Mouse (Mus musculus) heart, embryonic 14.5 days (tissue): Measurements from ENCODE around the gene Cd164l2. TPM values are rescaled to one million over a fixed set of nuclear protein-coding genes. Genes with fewer than 3 reads are reported as not detected.

Experiments used
- ATAC-seq: fragments of 200-750 bp; cut with Nextera tagmentation; 2 replicates; pipeline ENCODE4 v1.8.0; 2017; ENCODE audit warnings: low read depth, moderate TSS enrichment; ENCODE audit not compliant: insufficient number of reproducible peaks, insufficient read depth, low FRiP score
- H3K27ac ChIP-seq, 2 experiments: fragments of 200-500 bp in 1 of 2; fragments of 300-500 bp in 1 of 2; sonication (generic) in 1 of 2; replicated peaks in 1 of 2; 2 replicates each; pipeline ENCODE4 v1.5.1; 2012 to 2014; ENCODE audit warnings: low read depth in 2 of 2, low read length in 2 of 2, control low read depth in 1 of 2, mild to moderate bottlenecking in 1 of 2, mixed read lengths in 1 of 2; ENCODE audit not compliant: control insufficient read depth in 1 of 2, insufficient read depth in 1 of 2
- H3K27me3 ChIP-seq: fragments of 300-500 bp; sonication (generic); 2 replicates; pipeline ENCODE4 v1.6.1; 2014; ENCODE audit warnings: mild to moderate bottlenecking, low read length, control low read depth; ENCODE audit not compliant: control insufficient read depth, insufficient read depth
- H3K36me3 ChIP-seq: fragments of 300-500 bp; sonication (generic); 2 replicates; pipeline ENCODE4 v1.6.1; 2014; ENCODE audit warnings: mild to moderate bottlenecking, control low read depth, low read length, mixed read lengths; ENCODE audit not compliant: control insufficient read depth, insufficient read depth
- H3K4me1 ChIP-seq, 2 experiments: fragments of 200-500 bp in 1 of 2; fragments of 300-500 bp in 1 of 2; sonication (generic) in 1 of 2; 2 replicates each; pipeline ENCODE4 v1.6.1; 2012 to 2014; ENCODE audit warnings: low read length in 2 of 2, control low read depth in 1 of 2, mixed read lengths in 1 of 2; ENCODE audit not compliant: control insufficient read depth in 2 of 2, insufficient read depth in 2 of 2
- H3K4me2 ChIP-seq: fragments of 300-500 bp; sonication (generic); 2 replicates; pipeline ENCODE4 v1.6.1; 2014; ENCODE audit warnings: mild to moderate bottlenecking, low read length
- H3K4me3 ChIP-seq, 2 experiments: fragments of 200-500 bp in 1 of 2; fragments of 300-500 bp in 1 of 2; sonication (generic) in 1 of 2; 2 replicates each; pipeline ENCODE4 v1.5.1; 2012 to 2014; ENCODE audit warnings: low read length in 2 of 2, mild to moderate bottlenecking in 2 of 2, control low read depth in 1 of 2, low read depth in 1 of 2, moderate library complexity in 1 of 2; ENCODE audit not compliant: control insufficient read depth in 1 of 2, insufficient read depth in 1 of 2
- H3K9ac ChIP-seq: fragments of 300-500 bp; sonication (generic); 2 replicates; pipeline ENCODE4 v1.6.1; 2014; ENCODE audit warnings: mild to moderate bottlenecking, low read length
- H3K9me3 ChIP-seq: fragments of 300-500 bp; sonication (generic); 2 replicates; pipeline ENCODE4 v1.6.1; 2016; ENCODE audit warnings: low read length, control low read depth; ENCODE audit not compliant: control insufficient read depth
- whole genome bisulfite sequencing: fragments of 180-500 bp; shearing (Covaris S2); extraction: QIAGEN DNeasy Blood & Tissue Kit; methylation state at CpG from one replicate; pipeline ENCODE4 v1.1.7; 2014; 5-methylcytosine and 5-hydroxymethylcytosine counted together
- polyA plus RNA-seq: library from polyadenylated mRNA; unstranded; fragments of >200 nt; fragmentation: Nextera tagmentation; extraction: Ambion mirVana; gene quantifications from 2 replicates; pipeline ENCODE4 v1.2.1, GENCODE M21; 2014

The Cd164l2 gene
- polyA plus RNA-seq, 1 experiment from 2014 or later = 0.82 TPM

DNA sequence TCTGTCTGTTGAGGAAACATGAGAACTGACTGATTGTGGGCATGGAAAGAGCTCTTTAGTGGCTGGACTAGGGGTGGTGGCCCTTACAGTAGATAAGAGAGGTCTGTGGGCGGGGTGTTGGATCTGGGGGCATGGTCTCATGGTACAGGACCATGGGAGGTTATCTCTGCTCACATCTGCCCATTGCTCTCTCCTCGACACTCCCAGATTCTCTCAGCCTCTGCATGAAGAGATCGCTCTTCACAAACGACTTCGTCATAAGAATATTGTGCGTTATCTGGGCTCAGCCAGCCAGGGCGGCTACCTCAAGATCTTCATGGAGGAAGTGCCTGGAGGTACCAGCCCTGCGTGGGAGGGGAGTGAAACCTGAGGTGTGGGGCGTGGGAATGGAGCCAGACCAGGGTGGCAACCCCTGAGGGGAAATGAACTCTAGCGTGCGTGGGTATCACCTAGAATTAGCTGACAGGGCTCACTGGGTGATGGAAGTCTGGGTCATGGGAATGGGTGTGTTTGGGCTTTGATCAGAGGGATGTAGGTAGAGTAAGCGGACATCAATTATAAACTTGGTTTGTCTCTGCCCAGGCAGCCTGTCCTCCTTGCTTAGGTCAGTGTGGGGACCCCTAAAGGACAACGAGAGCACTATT lies 36.0 kb downstream of the Cd164l2 start:
- Histone ChIP-seq H3K9ac (no peak overlapping the region), H3K27ac (no peak overlapping the region), H3K27me3 (peaks cover 78% of the 10 kb centered on the region), H3K4me1 (peaks cover 14 to 19% of the 10 kb centered on the region in 2 experiments), H3K4me3 (no peak overlapping the region), H3K36me3 (no peaks in the 10 kb centered on the region), H3K4me2 (no peak overlapping the region), H3K9me3 (no peaks in the 10 kb centered on the region)
- no peak for ATAC-seq
- WGBS = 55% methylated on average over 13 of the region's 13 CpGs

DNA sequence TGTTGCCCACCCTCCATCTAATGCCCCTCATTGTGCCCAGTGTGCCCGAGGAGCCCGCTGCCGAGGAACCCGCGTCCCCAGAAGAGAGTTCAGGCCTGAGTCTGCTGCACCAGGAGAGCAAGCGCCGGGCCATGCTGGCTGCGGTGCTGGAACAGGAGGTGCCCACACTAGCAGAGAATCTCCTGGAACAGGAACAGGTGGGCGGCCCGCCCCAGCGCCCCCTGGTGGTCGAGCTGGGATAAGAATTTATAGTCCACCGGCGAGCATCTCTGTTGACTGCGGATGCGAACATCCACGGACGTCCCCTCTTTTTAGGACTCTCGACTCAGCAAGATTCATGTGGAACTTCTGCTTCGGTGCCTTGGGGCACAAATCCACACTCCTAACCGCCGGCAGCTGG lies 38.7 kb downstream of the Cd164l2 start:
- Histone ChIP-seq H3K4me2 (peak overlapping the region; percentile 77), H3K9ac (peak overlapping the region; percentile 62), H3K4me1 (peaks cover 11 to 14% of the 10 kb centered on the region in 2 experiments), H3K36me3 (no peaks in the 10 kb centered on the region), H3K27ac (no peak overlapping the region), H3K9me3 (no peaks in the 10 kb centered on the region), H3K27me3 (peaks cover 76% of the 10 kb centered on the region), H3K4me3 (peak overlapping the region; percentile 43 to 44)
- 2% methylated on average over 22 of the region's 22 CpGs for WGBS
- ATAC-seq = no peak

DNA sequence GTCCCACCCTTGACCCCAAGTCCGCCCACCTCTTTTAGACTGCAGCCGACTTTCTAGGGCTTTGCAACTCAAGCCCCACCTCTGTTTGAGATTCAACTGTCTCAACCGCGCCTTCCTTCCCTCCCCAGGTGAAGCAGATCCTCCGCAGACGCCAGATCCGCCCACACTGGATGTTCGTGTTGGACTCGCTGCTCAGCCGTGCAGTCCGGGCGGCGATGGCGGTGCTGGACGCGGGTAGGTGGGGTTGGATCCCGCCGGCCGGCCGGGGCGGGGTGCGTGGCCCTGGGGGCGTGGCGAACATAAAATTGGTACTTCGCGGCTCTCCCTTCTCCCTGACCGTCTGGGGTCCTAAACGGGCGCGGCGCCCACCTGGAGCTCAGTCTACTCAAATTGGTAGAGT lies 39.3 kb downstream of the Cd164l2 start:
- no peaks in the 10 kb centered on the region for H3K36me3 ChIP-seq
- H3K9me3 ChIP-seq = no peaks in the 10 kb centered on the region
- H3K4me2 ChIP-seq = peak overlapping the region; percentile 77
- H3K4me3 ChIP-seq = peak overlapping the region; percentile 43 to 44
- no peak overlapping the region for H3K27ac ChIP-seq
- 2% methylated on average over 31 of the region's 31 CpGs for WGBS
- peaks cover 11 to 14% of the 10 kb centered on the region in 2 experiments for H3K4me1 ChIP-seq
- H3K9ac ChIP-seq = peak overlapping the region; percentile 62
- no peak for ATAC-seq
- peaks cover 76% of the 10 kb centered on the region for H3K27me3 ChIP-seq

DNA sequence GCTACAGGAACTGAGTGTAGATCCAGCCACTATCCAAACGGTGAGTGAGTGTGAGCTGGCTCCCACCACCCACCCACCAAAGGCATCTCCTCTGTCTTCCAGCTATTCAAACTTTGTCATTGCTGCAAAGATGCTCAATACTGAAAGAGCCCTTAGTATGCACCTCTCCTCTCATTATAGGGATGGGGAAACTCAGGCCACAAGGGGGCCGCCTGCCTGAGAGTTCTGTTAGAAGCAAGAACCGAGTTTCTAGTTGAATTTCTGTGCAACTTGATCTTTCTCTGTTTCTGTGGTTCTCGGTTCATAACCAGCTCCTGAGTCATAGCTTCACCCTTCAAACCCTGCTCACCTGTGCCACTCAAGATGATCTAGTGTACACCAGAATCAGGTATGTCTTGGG lies 40.2 kb downstream of the Cd164l2 start:
- no peak for ATAC-seq
- H3K27ac ChIP-seq = no peak overlapping the region
- H3K36me3 ChIP-seq = no peaks in the 10 kb centered on the region
- H3K4me1 ChIP-seq = peaks cover 11 to 14% of the 10 kb centered on the region in 2 experiments
- no peak overlapping the region for H3K9ac ChIP-seq
- H3K9me3 ChIP-seq = no peaks in the 10 kb centered on the region
- 45% methylated on average over 4 of the region's 4 CpGs for WGBS
- H3K4me3 ChIP-seq = no peak overlapping the region
- H3K27me3 ChIP-seq = peaks cover 76% of the 10 kb centered on the region
- H3K4me2 ChIP-seq = no peak overlapping the region

DNA sequence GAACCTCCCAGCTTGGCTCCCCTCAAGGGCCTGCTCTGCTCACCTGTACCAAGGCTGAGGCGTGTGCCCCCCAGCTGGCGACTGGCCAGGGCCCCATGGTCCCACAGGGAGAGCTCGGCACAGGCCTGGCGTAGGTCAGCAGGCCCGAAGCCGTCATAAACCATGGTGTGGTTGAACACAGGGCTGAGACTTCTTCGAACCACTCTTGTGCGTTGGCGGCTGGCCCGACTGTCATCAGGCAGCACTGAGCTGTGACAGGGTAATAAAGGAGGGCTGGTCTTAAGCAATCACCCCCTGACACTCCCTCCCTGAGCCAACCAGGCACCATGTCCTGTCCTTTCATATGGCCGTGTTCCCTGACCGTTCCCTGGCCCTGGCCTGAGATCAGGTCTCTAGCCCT lies 41.5 kb downstream of the Cd164l2 start:
- no peak for ATAC-seq
- H3K36me3 ChIP-seq = no peaks in the 10 kb centered on the region
- peaks cover 73% of the 10 kb centered on the region for H3K27me3 ChIP-seq
- no peak overlapping the region for H3K4me3 ChIP-seq
- H3K4me2 ChIP-seq = no peak overlapping the region
- peaks cover 8 to 14% of the 10 kb centered on the region in 2 experiments for H3K4me1 ChIP-seq
- no peak overlapping the region for H3K27ac ChIP-seq
- WGBS = 68% methylated on average over 12 of the region's 12 CpGs
- H3K9me3 ChIP-seq = no peaks in the 10 kb centered on the region
- H3K9ac ChIP-seq = no peak overlapping the region

DNA sequence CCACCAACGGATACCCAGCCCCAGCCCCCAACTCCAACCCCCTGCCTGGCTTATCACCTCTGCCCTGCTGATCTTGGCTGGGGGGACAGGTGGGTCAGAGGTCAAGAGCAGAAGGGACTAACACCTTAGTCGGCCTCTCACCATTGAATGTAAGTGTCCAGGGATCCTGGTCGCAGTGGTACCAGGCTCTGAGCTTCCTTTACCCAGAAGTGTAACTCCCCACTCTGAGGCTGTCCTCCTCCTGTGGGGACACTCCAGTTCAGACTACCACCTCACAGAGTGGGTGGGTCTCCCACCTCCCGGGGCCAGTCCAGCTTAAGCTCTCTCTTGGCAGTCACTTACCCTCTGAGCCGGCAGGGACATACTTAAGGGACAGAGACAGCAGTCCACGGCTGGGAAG lies 43.5 kb downstream of the Cd164l2 start:
- Histone ChIP-seq H3K27me3 (peaks cover 62% of the 10 kb centered on the region), H3K36me3 (no peaks in the 10 kb centered on the region), H3K27ac (no peak overlapping the region), H3K4me1 (peaks cover 8 to 12% of the 10 kb centered on the region in 2 experiments), H3K4me3 (no peak overlapping the region), H3K4me2 (no peak overlapping the region), H3K9me3 (no peaks in the 10 kb centered on the region), H3K9ac (no peak overlapping the region)
- ATAC-seq = no peak
- WGBS = 43% methylated on average over 6 of the region's 6 CpGs

DNA sequence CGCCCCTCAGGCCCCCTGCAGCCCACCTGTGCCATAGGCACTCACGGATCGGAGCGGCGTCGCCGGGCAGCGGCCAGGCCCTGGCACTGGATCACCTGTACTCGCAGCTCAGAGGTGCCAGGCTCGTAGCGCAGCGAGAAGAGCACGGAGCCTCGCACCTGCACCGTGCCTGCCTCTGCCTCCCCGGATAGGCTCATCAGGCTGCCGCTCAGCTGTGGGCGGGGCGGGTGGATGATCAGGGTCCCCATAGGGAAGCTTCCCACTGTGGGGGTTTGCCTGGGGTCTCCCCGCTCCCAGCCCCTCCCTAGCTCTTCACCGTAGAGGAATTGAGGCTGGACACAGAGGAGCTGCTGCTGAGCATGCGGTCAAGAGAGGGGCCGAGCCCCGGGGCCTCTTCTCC lies 44.9 kb downstream of the Cd164l2 start:
- no peak overlapping the region for H3K27ac ChIP-seq
- 16% methylated on average over 24 of the region's 24 CpGs for WGBS

DNA sequence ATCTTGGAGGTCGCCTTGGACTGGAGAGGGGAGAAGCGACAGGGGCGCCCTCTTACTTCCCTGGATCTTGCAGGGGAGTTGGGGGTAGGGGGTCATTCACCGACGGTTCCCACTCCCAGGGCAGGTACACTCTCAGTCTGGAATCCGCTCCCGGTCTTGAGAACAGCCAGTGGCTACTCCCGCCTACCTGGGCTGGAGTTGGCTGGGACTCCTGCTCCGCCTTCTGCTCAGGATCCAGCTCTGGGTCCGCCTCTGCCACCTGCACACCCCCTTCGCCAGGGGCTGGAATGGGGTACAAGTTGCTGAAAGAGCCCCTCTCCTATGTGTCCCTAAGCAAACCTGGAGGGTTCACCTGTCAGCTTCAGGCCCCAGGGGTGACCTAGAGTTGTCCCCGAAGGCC lies 45.3 kb downstream of the Cd164l2 start:
- Histone ChIP-seq H3K4me1 (no peaks in the 10 kb centered on the region), H3K4me3 (no peak overlapping the region), H3K9ac (no peak overlapping the region), H3K9me3 (no peaks in the 10 kb centered on the region), H3K36me3 (no peaks in the 10 kb centered on the region), H3K27me3 (peaks cover 44% of the 10 kb centered on the region), H3K27ac (no peak overlapping the region), H3K4me2 (no peak overlapping the region)
- 27% methylated on average over 10 of the region's 12 CpGs for WGBS
- ATAC-seq = no peak

More for the DNA sequence above, 44.9 kb downstream of the Cd164l2 start:
- Histone ChIP-seq H3K36me3 (no peaks in the 10 kb centered on the region), H3K9me3 (no peaks in the 10 kb centered on the region), H3K9ac (no peak overlapping the region), H3K4me3 (no peak overlapping the region), H3K4me1 (no peaks in the 10 kb centered on the region), H3K4me2 (no peak overlapping the region), H3K27me3 (peaks cover 48% of the 10 kb centered on the region)
- ATAC-seq = no peak
